Mouse (Mus musculus): ENCODE data around the gene Fip1l1.

Fip1l1 gene

DNA sequence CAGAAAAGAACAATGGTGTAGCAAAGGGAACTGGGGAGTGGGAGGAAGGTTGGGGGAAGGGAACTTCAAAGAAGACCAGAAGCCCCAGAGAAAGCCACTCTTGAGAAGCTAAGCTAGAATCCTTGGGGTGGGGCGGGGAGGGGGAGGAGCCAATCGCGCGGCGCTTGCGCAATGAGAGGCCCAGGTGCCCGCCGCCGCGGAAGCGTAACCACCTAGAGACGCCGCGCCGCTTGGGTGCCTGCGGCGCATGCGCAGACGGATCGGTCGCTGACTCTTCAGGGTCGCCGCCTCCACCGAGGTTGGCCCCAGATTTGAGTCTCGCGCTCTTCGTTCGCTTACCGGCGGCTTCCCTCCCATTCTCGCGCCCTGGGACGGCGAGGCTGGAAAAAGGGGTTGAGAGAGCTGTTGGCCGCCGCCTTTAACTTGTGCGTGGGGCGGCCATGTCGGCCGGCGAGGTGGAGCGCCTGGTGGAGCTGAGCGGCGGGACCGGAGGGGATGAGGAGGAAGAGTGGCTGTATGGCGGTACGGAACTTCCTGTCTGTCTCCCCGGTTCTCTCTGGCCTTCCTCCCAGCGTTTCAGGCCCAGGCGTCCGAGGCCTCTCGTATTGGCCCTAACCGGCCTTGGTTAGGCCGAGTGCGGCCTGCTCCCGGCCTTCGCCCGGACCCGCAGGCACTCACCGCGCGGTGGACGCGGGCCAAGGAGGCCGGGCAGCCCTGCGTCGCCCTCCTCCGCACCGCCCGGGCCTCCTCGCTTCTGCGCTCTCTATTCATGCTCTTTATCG is at the start of gene Fip1l1:
Gene Fip1l1, plus strand, starts transcription at position 210 of the 782 bp plus-strand sequence.
- DNase-seq = peak; percentile 87

DNA sequence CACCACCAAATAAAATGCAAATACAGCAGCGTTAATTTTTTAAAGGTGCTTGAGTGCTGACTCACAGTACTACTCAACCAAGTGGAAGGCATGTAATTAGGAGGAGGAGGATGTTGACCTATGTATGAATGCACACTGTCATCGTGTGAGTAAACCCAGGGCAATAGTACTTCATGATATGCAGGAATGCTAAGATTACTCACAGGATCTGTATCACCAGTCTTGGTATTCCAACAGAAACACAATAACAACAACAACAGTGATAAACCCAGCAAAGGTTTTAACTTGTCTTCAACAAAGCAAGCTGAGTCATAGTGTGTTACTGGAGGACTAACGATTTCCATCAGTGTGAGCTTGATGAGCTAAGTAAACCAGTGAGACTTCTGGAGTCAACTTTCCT is 42.5 kb upstream of the Fip1l1 start:
- DNase-seq = no peak

DNA sequence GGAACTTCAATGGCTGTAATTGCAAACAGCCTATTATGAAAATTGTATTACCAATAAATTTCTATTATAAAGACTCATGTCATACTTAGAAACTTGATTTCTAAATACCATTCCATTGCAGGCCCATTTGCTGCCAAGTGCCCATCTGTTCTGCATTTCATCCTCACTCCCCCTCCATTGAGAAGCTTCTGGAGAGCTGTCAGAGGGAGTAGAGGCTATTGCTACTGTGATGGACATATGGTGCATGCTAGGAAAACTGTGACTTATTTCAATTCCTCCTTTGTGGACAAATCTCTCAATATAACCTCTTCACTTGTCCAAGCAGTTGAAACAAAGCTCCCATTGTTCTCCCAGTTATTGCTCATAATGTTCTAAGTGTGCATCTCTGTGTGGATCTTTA is 23.6 kb upstream of the Fip1l1 start:
- DNase-seq = no peak

DNA sequence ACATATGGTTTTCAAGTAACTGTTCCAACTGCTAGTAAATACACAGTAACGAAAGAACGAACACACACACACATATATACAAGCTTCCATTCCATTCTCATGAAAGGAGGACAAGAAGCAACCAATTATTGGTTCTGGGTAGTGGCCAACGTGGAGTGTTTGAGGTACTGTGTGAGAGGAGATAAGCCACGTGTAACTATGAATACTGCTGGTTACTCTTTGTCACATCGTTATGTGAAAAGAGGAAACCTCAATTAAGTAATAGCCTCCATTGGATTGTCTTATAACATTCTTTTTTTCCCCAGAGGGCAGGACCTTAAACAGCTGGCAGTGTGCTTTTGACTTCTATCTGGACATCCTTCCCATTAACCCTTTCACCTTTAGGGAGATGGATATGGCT is 8.2 kb upstream of the Fip1l1 start:
- no peak for DNase-seq

DNA sequence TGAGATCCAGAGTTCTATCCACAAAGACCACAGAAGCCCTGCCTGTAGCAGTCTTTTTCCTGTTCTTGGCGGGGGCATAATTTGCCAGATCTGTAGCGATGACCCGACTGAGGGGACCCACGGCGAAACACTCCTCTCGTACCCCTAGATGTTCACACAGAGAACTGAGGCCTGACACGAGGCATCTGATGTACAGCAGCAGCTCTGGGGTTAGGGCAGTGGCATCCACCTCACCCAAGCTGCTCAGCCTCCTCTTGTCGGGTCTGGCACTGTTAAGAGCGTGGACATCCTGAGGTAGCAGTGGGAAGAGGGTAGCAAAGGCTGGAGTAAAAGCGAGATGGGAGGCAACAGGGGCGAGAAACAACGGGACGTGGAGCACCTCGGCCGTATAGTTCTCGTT is 4.5 kb upstream of the Fip1l1 start:
- no peak for DNase-seq

DNA sequence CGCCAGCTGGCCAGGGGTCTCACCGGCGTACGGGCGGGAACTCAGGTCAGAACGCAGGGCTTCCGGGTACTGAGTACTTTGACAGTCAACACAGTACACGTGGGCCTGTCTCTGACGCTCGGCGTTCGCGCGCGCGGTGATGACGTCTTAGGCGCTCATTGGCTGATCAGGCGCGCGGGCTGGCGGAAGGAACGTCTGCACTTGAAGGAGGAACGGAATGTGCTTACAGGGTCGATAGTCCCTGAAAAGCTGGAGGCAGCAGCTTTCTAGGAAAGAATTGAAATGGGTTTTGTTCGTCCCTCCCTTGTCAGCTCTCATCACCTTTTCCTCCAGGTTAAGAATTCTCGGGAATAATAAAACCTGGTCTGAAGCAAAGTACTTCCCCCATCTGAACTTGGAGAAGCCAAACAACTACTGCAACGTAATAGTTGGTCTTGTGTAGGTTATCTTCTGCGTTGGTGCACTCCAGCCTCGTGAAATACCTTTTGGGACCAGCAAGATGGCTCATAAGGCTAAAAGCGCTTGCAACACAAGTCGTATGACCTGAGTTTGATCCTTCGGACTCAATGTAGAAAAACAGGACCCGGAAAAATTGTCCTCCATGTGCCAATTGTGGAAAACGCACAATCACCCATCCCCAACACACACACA is 3.5 kb upstream of the Fip1l1 start, which contains the start of gene Scfd2:
Gene Scfd2, minus strand, starts transcription at position 130 of the 651 bp plus-strand sequence.
- peak; percentile 97 for DNase-seq

DNA sequence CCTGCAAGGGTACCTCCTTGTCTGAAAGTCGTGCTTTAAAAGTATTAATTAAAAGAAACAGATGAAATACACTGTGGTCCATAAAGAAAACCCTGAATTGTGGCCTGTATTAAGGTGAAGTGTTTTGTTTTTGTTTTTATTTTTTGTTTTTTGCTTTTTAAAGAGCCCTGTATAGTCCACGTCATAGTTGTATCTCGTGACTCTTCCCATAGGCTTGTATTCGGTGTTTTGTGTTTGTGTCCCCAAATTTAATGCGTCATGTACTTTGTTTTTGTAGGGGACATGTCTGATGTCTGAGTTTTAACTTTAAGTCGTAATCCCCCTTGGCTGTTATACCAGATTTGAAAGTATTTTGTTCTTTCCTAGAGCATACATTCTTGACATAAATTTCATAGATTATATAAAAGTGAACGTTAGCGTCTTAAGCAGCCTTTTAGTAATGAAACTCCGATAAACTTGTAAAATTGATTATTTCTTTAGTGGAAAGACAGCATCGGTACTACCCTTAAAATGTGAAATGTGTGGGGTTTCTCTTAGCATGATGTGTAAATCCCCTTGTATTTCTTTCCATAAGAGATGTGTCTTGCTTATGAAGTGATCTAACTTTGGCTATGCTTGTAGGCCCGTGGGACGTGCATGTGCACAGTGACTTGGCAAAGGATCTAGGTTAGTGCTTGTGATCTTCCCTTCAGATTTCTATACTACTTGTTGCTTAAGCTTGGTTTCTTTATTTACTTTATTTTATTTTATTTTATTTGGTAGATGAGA is 1.1 kb downstream of the Fip1l1 start:
- no peak for DNase-seq

DNA sequence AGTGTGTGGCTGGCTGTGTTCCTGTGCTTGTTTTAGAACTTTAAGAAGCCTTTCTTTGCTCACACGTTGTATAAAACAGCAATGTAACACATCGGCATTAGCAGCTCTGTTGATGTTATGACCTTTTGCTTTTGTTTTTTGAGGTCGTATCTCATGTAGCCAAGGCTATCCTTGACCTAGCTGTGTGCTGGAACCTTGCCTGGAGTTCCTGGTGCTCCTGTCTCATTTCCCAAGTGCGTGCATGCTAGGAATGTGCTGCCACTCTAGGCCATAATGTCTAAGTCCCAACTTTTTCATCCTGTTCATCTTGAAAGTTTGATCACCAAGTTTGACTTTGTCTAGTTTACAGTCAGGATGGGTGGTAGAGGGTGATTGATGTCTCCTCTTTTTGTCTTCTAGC is 10.4 kb downstream of the Fip1l1 start:
- DNase-seq = no peak

DNA sequence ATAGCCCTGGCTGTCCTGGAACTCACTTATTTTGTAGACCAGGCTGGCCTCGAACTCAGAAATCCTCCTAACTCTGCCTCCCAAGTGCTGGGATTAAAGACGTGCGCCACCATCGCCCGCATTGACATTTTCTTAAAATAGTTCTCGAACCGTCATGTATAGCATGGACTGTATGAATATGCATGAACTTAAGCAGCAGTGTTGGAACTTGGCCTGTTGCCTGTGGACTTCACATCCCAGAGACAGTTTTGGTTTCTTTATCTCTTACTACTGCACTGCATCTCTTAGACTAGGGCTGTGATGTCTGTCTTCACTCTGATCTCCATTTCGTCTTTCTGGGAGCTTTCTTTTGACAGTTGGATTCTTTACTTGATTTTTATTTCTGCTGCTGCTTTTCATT is 14.3 kb downstream of the Fip1l1 start:
- no peak for DNase-seq

DNA sequence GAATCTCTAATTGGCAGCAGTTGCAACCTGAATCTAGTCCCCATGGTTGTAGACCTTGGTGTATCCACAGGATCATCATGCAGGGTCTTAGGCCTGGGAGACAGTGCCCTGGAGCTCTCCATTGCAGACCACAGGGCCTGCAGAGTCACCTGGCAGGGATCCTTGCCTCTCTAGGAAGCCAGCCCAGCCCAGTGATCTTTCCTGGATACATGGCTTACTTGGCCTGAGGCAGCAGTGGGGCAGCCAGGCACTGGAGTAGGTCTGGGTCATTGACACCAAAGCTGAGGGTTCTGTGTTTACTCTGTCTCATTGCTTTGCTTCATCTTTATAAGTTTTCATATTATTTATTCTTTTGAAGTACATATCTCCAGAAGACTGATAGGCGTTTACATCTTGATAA is 25.9 kb downstream of the Fip1l1 start:
- peak; percentile 16 for DNase-seq

DNA sequence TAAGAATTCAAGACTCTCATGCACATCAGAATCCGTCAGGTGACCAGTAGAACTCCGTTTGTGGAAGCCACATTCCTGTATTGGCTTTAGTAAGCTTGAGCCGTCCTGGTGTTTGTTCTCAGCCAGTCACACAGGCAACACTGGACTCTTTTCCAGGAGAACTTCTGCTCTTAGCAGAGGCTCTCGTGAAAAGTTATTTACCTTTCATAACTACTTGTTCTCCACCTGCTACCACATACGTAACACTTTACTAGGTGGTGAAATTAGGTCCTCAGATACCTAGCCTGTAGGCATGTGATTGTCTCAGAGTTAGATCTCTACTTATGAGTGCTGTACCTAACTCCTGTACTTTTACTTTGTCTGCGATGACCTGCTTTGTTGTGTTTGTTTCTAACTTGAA is 36.5 kb downstream of the Fip1l1 start:
- no peak for DNase-seq

DNA sequence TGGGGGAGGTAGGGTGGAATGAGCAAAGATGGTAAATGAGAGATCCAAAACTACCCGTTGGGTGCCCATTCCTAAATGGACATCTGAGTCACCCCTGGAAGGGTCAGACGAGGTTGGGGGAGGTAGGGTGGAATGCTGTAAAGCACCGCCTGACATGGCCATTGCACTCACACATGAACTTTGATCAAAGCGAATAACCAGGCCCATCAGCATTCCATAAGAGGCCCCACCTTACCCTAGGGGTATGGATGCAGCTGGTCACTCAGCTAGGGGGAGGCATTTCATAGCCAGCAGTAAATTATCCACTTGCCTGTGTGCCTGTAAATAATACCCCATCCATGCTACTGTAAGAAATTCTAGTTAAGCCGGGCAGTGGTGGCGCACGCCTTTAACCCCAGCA is 53.9 kb downstream of the Fip1l1 start:
- no peak for DNase-seq

DNA sequence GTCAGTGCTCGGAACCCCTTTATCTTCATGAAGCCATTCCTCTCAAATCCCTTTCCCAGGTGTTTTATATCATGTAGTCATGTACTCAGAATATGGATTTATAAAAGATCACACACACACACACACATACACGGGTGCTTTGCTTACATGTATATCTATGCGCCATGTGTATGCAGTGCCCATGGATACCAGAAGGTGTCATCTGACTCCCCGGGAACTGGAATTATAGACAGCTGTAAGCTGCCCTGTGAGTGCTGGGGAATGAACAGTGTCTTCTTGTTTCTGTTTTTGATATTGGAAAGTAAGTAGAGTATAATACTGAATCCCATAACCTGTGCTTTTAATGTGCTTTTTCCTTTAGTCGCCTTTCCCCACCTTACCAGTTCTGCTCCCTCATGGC is 56.2 kb downstream of the Fip1l1 start:
- DNase-seq = no peak

DNA sequence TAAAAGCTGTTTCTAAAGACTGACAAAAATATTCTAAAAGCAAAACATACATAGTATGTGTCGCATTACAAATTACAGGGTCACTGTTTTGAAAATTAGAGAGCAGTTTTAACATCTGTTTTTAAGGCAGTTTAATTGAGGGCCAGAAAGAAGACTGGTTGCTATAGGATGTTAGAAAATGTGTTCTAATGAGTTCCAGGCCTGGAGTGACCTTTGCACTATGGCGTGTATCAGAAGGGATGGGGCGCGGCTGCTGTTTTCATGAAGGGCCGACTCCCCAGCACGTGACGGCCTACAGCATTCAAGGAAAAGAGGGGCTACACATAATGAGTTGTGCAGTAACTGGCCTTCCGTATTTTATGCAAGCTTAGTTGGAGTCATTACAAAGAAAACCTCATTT is 57.9 kb downstream of the Fip1l1 start:
- no peak for DNase-seq

DNA sequence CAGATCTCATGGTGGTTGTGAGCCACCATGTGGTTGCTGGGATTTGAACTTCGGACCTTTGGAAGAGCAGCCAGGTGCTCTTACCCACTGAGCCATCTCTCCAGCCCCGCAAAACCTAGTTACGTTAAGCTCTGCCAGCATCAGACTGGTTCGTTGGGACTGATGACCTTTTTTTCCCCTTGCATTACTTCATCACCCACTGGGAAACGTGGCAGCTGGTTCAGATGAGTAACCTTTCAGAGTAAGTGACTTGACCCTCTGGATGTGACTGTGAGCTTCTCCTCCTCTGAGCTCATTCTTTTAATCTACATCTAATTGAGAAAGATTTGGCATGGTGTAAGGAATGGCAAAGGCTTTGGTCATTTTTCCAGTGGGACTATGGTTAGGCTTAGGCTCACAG is 64.8 kb downstream of the Fip1l1 start:
- no peak for DNase-seq

DNA sequence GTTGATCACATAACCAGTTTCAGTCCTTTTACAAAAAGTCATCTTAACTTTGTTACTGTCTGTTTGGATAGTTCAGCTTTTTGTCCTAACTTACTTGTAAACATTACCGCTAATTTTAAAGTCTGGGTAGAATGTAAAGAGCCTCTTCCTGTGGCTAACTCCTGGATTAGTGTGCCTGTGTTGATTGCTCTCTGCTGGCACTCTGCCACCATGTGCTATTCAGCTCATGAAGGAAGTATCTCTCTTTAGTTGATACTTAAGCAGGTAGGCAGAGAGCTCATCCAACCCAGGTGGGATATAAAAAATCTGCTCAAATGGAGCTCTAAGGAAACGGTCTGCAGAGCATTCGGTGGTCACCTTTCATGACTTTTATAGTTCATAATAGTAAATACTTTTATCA is 65.9 kb downstream of the Fip1l1 start:
- no peak for DNase-seq

DNA sequence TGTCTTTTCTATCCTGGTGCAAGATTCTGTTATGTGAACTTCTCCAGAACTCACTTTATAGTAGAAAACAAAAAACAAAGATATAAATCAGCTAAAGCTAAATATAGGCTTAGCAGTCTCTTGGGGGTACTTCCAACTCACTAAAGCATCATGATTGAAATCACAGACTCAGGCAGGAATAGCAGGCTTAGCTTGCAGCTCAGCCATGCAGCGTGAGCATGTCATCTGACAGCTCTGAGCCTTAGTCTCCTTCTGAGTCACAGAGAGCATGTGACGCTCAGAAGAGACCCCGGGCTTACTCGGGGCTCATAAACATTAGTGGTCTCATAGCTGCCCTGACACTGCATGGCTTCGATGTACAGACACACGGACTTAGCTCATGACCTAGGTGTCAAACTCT is 66.7 kb downstream of the Fip1l1 start:
- no peak for DNase-seq

DNA sequence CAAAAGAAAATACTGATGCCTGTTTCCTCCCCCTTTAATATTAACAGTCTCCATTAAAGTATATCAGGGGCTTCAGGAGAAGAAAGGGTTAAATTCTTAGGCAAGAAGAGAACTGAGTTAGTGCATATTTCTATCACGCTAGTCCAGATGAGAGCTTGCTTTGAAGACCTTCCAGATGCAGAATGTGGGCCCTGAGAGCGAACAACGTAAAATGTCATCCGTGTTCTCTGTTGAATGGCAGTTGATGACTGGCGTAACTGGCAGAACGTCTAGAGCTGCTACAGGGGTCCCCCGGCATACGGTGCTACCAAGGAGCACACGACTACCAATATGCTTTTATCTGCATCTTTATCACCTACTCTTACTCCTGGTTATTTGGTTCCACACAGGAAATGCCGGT is 67.1 kb downstream of the Fip1l1 start:
- DNase-seq = no peak

DNA sequence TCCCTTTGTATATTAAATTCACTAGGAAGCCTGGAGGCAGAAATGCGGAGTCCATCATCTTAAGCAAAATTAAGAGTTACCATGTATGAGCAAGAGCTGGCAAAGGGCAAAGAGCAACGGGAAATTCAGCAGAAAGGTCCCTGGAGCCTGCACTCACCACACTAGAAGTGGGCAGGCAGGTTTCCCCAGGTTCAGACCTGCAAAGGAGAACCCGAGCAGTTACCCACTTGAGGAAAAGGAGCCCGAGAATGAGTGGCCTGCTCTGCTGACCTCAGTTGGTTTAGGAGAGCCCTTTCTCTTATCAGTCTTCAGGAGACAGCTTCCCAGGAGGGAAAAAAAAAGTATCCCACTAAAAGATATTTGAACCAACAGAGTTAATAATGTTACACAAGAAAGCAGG is 68.1 kb downstream of the Fip1l1 start:
- no peak for DNase-seq

DNA sequence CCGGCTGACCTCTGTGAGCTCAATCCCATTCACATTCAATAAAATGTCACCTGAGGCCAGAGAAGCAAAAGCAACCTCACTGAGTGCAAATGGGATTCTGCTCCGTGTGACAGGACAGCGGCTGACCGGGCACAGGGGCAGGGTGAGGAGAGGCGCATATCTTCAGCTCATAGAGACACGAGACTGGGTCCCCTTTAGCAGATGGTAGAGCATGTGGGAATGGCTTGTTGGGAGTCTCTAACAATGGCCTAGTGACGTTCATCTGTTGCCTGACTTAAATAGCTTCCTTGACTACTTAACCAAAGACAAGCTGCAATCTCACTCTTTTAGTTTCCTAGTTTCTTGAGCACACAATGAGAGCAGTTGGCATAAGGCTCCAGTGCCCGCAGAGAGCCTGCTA is 71.0 kb downstream of the Fip1l1 start:
- DNase-seq = no peak

DNA sequence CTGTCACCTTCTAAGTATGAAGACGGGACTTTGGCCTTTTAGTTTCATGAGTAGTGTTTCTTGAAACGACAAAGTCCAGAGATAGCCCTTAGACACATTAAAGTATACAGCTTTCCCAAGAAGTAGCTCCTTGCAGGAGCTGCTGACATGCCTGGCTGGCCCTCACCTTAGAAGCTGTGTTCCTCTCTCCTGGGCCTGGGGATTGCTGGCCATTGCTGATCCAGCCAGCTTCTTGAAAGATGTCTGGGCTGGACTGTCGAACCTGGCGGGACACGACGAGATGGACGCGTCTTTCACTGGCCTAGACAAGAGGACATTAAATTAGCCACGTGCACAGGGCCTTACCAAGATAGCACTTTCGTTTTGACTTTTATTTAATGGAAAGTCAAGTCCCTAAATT is 75.3 kb downstream of the Fip1l1 start:
- no peak for DNase-seq

DNA sequence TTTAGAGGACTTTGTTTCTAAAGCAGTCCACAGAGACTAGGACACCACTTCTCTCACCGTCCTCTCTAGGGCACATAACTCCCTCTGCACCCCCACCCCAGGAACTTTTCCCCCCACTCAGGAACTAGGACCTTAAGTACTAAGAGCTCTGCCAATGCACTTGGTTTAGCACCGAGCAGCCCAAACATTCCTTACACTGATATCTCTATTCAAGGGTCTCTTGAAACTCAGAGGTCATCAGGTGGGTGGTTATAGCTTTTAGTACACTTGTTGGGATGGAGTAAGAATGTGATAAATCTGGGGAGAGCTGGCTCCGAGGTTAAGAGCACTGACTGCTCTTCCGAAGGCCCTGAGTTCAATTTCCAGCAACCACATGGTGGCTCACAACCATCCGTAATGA is 77.5 kb downstream of the Fip1l1 start:
- DNase-seq = no peak

DNA sequence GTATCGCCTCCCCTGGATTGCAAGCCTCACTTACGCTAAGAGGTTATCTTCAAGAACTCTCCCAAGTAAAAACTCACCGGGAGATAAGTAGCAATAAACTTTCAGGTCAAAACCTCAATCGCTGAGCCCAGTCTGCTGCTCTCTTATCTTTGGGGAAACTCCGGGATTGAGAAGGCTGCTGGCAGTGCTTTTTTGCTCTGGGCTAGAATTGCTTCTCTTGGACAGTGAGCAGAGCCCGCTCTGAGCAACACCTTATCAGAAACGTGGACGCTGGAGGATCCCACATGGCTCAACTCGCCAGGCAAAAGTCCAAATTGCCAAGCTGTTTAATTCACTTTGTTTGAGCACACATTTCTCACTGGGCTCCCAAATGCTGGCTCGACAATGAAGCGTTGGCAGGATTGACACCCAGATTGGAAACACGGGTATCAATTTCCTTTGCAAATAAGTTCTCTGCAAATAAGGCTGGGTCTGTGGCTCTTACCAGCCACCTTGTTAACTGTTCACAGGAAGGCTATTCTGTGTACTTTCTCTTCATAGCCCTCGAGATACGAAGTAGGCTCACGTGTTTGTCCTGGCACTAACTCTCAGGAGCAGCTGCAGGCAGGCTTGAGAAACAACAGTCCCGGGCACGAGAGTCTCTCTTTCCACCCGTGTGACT is 78.4 kb downstream of the Fip1l1 start:
- DNase-seq = no peak

Measured in kidney, adult 9 months (tissue).